16 mouse cellular contexts compared by ENCODE assay signal in the genomic region with DNA sequence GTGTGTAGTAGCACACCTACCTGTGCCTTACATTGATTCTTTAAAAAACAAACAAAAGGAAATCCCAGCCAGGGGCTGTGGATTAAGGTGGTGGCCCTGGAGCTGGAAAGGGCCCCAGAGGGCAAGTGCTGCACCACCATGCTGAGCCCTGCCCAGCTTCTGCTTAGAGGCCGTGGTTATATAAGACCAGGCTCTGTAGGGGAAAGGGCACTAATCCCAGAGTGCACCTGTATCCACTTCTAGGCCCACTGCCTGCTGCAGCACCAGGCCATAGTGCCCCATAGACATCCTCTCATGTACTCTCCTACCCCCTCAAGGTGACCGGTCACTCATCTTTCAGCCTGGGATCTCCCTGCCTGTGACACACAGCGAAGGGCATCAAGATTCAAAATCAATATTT. TPM values are rescaled to one million over a fixed set of nuclear protein-coding genes. Genes with fewer than 3 reads are reported as not detected.
DNase-seq lines count a peak whose midpoint lies in the region; ATAC-seq and TF ChIP-seq lines count a peak whose summit lies in the region.
"Had no signal": no experiment of that assay in that cellular context is flagged by ENCODE, and none has a peak within 500 bp of the region (broad histone marks: within the 10 kb centered on the region; RNA-seq: fewer than 3 reads in every experiment).

No protein-coding gene starts in this region.

- peak overlapping the region; percentile 33; the same call in 1 of the 2 replicates for H3K9ac ChIP-seq in liver, adult 2 months (ENCODE audit: low read depth, low read length)
- 0 out of 2 replicates have a peak overlapping the region, but pooled peaks have one; percentile 2 for H3K9ac ChIP-seq in intestine, embryonic 16.5 days (ENCODE audit: low read depth, low read length)
- H3K9ac ChIP-seq: hindbrain, embryonic 14.5 days; limb, embryonic 15.5 days had no signal

- WGBS in heart, embryonic 10.5 days = 92% methylated on average over 3 of the region's 3 CpGs
- 50% methylated on average over 3 of the region's 3 CpGs for WGBS in liver, adult 2 months
- WGBS in intestine, embryonic 16.5 days = 84% methylated on average over 3 of the region's 3 CpGs

- H3K36me3 ChIP-seq in heart, embryonic 10.5 days = peaks cover 36% of the 10 kb centered on the region
- H3K36me3 ChIP-seq in liver, adult 2 months (ENCODE audit: control insufficient read depth, insufficient read depth, low read length) = no peaks in the 10 kb centered on the region
- no peaks in the 10 kb centered on the region for H3K36me3 ChIP-seq in intestine, embryonic 16.5 days (ENCODE audit: control insufficient read depth, insufficient read depth, low read length)
- H3K36me3 ChIP-seq: limb, embryonic 15.5 days had no signal

- peaks cover 21% of the 10 kb centered on the region; the same call in 1 of the 2 replicates for H3K79me2 ChIP-seq in liver, adult 2 months (ENCODE audit: control insufficient read depth, insufficient read depth, low read length)

- peaks cover 49% of the 10 kb centered on the region for H3K4me1 ChIP-seq in heart, embryonic 10.5 days
- H3K4me1 ChIP-seq in liver, adult 2 months (ENCODE audit: control insufficient read depth, insufficient read depth, low read length) = peaks cover 30% of the 10 kb centered on the region
- peaks cover 26% of the 10 kb centered on the region for H3K4me1 ChIP-seq in intestine, embryonic 16.5 days (ENCODE audit: control insufficient read depth, insufficient read depth, low read length)

- no peak for TF ChIP-seq POLR2A in liver, adult 2 months (IDR thresholded peaks at IDR 0.05; ENCODE audit: extremely low read depth, insufficient read depth, low read length)

- intact Hi-C loops in heart, postnatal 10 days (cut with DNase I) = no loop called here

- no peak for TF ChIP-seq CTCF in liver, adult 2 months (IDR thresholded peaks at IDR 0.05; ENCODE audit: low read depth, low read length)

- H3K9me3 ChIP-seq in heart, embryonic 10.5 days = no peaks in the 10 kb centered on the region
- H3K9me3 ChIP-seq in intestine, embryonic 16.5 days (ENCODE audit: control insufficient read depth, low read length) = no peaks in the 10 kb centered on the region
- H3K9me3 ChIP-seq: limb, embryonic 15.5 days had no signal

- DNase-seq in heart, embryonic 10.5 days (ENCODE audit: low spot score) = no peak
- no peak for DNase-seq in heart, postnatal 10 days
- peak; percentile 63 for DNase-seq in liver, adult 2 months (ENCODE audit: extremely low read depth, low read depth, low spot score)
- no peak for DNase-seq in liver
- DNase-seq in skeletal muscle tissue, adult 2 months (ENCODE audit: low read depth, low spot score) = peak; percentile 58
- DNase-seq: gastrocnemius, postnatal 14 days; lung, postnatal 4 days; thymus, postnatal 36 days had no signal

- H3K4me2 ChIP-seq in intestine, embryonic 16.5 days (ENCODE audit: low read depth, low read length) = no peak overlapping the region
- H3K4me2 ChIP-seq: hindbrain, embryonic 14.5 days; limb, embryonic 15.5 days had no signal

- no peak for ATAC-seq in intestine, embryonic 16.5 days
- no peak for ATAC-seq in frontal cortex, adult (ENCODE audit: low TSS enrichment)
- ATAC-seq: activated CD4-positive, CD25-positive, alpha-beta regulatory T cell, adult 4 months; CD4-positive, CD25-positive, alpha-beta regulatory T cell, adult 4 months; forebrain, embryonic 16.5 days had no signal

- H3K4me3 ChIP-seq in heart, embryonic 10.5 days = peak overlapping the region; percentile 28; the same call in 1 of the 2 replicates
- H3K4me3 ChIP-seq in liver, adult 2 months (ENCODE audit: insufficient read depth, low read depth, low read length) = no peak overlapping the region
- H3K4me3 ChIP-seq in intestine, embryonic 16.5 days (ENCODE audit: low read length) = no peak overlapping the region
- H3K4me3 ChIP-seq: limb, embryonic 15.5 days had no signal

- H3K27me3 ChIP-seq in heart, embryonic 10.5 days (ENCODE audit: insufficient read depth, poor library complexity, severe bottlenecking) = no peaks in the 10 kb centered on the region
- no peaks in the 10 kb centered on the region for H3K27me3 ChIP-seq in liver, adult 2 months (ENCODE audit: control insufficient read depth, insufficient read depth, low read length)
- H3K27me3 ChIP-seq in intestine, embryonic 16.5 days (replicated peaks; ENCODE audit: control insufficient read depth, insufficient read depth, low read length) = no peaks in the 10 kb centered on the region
- H3K27me3 ChIP-seq: limb, embryonic 15.5 days had no signal

- H3K27ac ChIP-seq in heart, embryonic 10.5 days = no peak overlapping the region
- peak overlapping the region; percentile 61 for H3K27ac ChIP-seq in liver, adult 2 months (replicated peaks; ENCODE audit: insufficient read depth, low read depth, low read length)
- no peak overlapping the region for H3K27ac ChIP-seq in intestine, embryonic 16.5 days (ENCODE audit: low read length)
- H3K27ac ChIP-seq: hindbrain, embryonic 14.5 days; limb, embryonic 15.5 days had no signal

RNA-seq across cellular contexts. Expression of a gene that starts 2.4 kb away (rescaled TPM):
- 133 and 201 TPM in 2 replicates for polyA plus RNA-seq in heart, embryonic 10.5 days (2016; fragmentation: Nextera tagmentation; extraction: Ambion mirVana)
- total RNA-seq in heart, postnatal 10 days (2021) = 100 to 1,000 TPM; 191 to 218 TPM
- 26.1 and 36.0 TPM in 2 replicates for total RNA-seq in liver, adult 2 months (2014; rRNA removed)
- polyA plus RNA-seq in liver, adult 2 months (2012; rRNA removed) = 139 and 141 TPM in 2 replicates
- 79.5 and 89.3 TPM in 2 replicates for polyA plus RNA-seq in intestine, embryonic 16.5 days (2015; fragmentation: Nextera tagmentation; extraction: Ambion mirVana)
- total RNA-seq: neutrophil, adult 5-6 weeks had no signal

RNA-seq across cellular contexts. Expression of a gene that starts 4.9 kb away (rescaled TPM):
- polyA plus RNA-seq in heart, embryonic 10.5 days (2016; fragmentation: Nextera tagmentation; extraction: Ambion mirVana) = 22.4 and 31.7 TPM in 2 replicates
- total RNA-seq in heart, postnatal 10 days (2021) = 1 to 10 TPM; 3.9 to 6.2 TPM
- 2.7 and 3.3 TPM in 2 replicates for total RNA-seq in liver, adult 2 months (2014; rRNA removed)
- polyA plus RNA-seq in liver, adult 2 months (2012; rRNA removed) = 9.0 and 14.1 TPM in 2 replicates
- 11.3 and 11.9 TPM in 2 replicates for polyA plus RNA-seq in intestine, embryonic 16.5 days (2015; fragmentation: Nextera tagmentation; extraction: Ambion mirVana)

RNA-seq across cellular contexts. Expression of a gene that starts 8.7 kb away (rescaled TPM):
- polyA plus RNA-seq in heart, embryonic 10.5 days (2016; fragmentation: Nextera tagmentation; extraction: Ambion mirVana) = 46.7 and 55.4 TPM in 2 replicates
- 10 to 100 TPM; 15.4 to 15.7 TPM for total RNA-seq in heart, postnatal 10 days (2021)
- total RNA-seq in liver, adult 2 months (2014; rRNA removed) = 129 and 131 TPM in 2 replicates
- polyA plus RNA-seq in liver, adult 2 months (2012; rRNA removed) = 415 and 439 TPM in 2 replicates
- 61.0 and 66.9 TPM in 2 replicates for polyA plus RNA-seq in intestine, embryonic 16.5 days (2015; fragmentation: Nextera tagmentation; extraction: Ambion mirVana)

RNA-seq across cellular contexts. Expression of a gene that starts 14.5 kb away (rescaled TPM):
- polyA plus RNA-seq in heart, embryonic 10.5 days (2016; fragmentation: Nextera tagmentation; extraction: Ambion mirVana) = 0.96 and 3.8 TPM in 2 replicates
- total RNA-seq in heart, postnatal 10 days (2021) = under 1 TPM; 0.62 to 0.96 TPM
- total RNA-seq in liver, adult 2 months (2014; rRNA removed) = 0.07 and 0.09 TPM in 2 replicates
- polyA plus RNA-seq in liver, adult 2 months (2012; rRNA removed) = 0.24 and 0.92 TPM in 2 replicates
- 0.16 and 0.55 TPM in 2 replicates for polyA plus RNA-seq in intestine, embryonic 16.5 days (2015; fragmentation: Nextera tagmentation; extraction: Ambion mirVana)

RNA-seq across cellular contexts. Expression of a gene that starts 21.5 kb away (rescaled TPM):
- 29.0 and 29.8 TPM in 2 replicates for polyA plus RNA-seq in heart, embryonic 10.5 days (2016; fragmentation: Nextera tagmentation; extraction: Ambion mirVana)
- total RNA-seq in heart, postnatal 10 days (2021) = 10 to 100 TPM; 80.4 to 86.5 TPM
- 18.0 and 20.9 TPM in 2 replicates for total RNA-seq in liver, adult 2 months (2014; rRNA removed)
- polyA plus RNA-seq in liver, adult 2 months (2012; rRNA removed) = 63.0 and 71.1 TPM in 2 replicates
- 21.5 and 23.2 TPM in 2 replicates for polyA plus RNA-seq in intestine, embryonic 16.5 days (2015; fragmentation: Nextera tagmentation; extraction: Ambion mirVana)

Comparison
In these comparisons a context has a peak if more than half of its experiments do, and no peak if none do; other contexts are left out.
1. DNase-seq: peak in liver, adult 2 months (single experiment) and skeletal muscle tissue, adult 2 months (single experiment); none in heart, embryonic 10.5 days (single experiment), heart, postnatal 10 days (0 of 2) and liver (single experiment).